Mouse (Mus musculus) heart, adult 2 months (tissue): Measurements from ENCODE around the gene Fads1. TPM values are rescaled to one million over a fixed set of nuclear protein-coding genes. Genes with fewer than 3 reads are reported as not detected.
A peak's percentile ranks its signal among the peaks of the same experiment; 100 is the strongest.

ENCODE experiments used
- DNase-seq, 2 experiments: peaks; one replicate each; pipeline ENCODE4 v3.0.0; 2021
- H3K27ac ChIP-seq: fragments of 200-600 bp; 2 replicates; pipeline ENCODE4 v1.8.1; 2022
- H3K27me3 ChIP-seq: fragments of 200-500 bp; 2 replicates; pipeline ENCODE4 v1.6.1; 2012; ENCODE audit warnings: mild to moderate bottlenecking, low read length, inconsistent platforms, mixed read lengths; ENCODE audit not compliant: control insufficient read depth, insufficient read depth
- H3K36me3 ChIP-seq: fragments of 200-500 bp; 2 replicates; pipeline ENCODE4 v1.6.1; 2012; ENCODE audit warnings: low read length, inconsistent platforms; ENCODE audit not compliant: control insufficient read depth, insufficient read depth
- H3K4me1 ChIP-seq: fragments of 200-500 bp; 2 replicates; pipeline ENCODE4 v1.6.1; 2011; ENCODE audit warnings: low read length; ENCODE audit not compliant: control insufficient read depth, insufficient read depth
- H3K4me3 ChIP-seq: fragments of 200-600 bp; 2 replicates; pipeline ENCODE4 v1.8.1; 2022
- H3K79me2 ChIP-seq: fragments of 200-500 bp; replicated peaks from 2 replicates; pipeline ENCODE4 v1.6.1; 2012; ENCODE audit warnings: mild to moderate bottlenecking, inconsistent platforms, low read length, moderate library complexity, mixed read lengths; ENCODE audit not compliant: control insufficient read depth, insufficient read depth
- H3K9ac ChIP-seq: fragments of 200-500 bp; 2 replicates; pipeline ENCODE4 v1.6.1; 2012; ENCODE audit warnings: low read depth, mild to moderate bottlenecking, control low read depth, inconsistent platforms, low read length, mixed read lengths
- CTCF ChIP-seq: fragments of 200-600 bp; IDR thresholded peaks from 2 replicates; pipeline ENCODE4 v1.8.1; 2022; ENCODE audit warnings: antibody characterized with exemption, mild to moderate bottlenecking, moderate library complexity
- EP300 ChIP-seq: fragments of 200-500 bp; IDR thresholded peaks from 2 replicates; pipeline ENCODE4 v1.6.1; 2011; ENCODE audit warnings: low read depth, low read length, control low read depth; ENCODE audit not compliant: insufficient read depth
- POLR2A ChIP-seq: fragments of 200-500 bp; IDR thresholded peaks from 2 replicates; pipeline ENCODE4 v1.6.1; 2011; ENCODE audit warnings: mild to moderate bottlenecking, low read depth, low read length, control low read depth; ENCODE audit not compliant: insufficient read depth
- WGBS: fragments of 180-500 bp; shearing (Covaris S2); methylation state at CpG from one replicate; pipeline ENCODE4 v1.1.7; 2018; 5-methylcytosine and 5-hydroxymethylcytosine counted together
- intact Hi-C: fragments of 180-260 bp; cut with DNase I; formaldehyde crosslinking; loops from one replicate; pipeline ENCODE4 v1.15.1; 2025
- polyA plus RNA-seq: library from polyadenylated mRNA; depleted of rRNA; stranded (reverse); fragments of >200 nt; gene quantifications from 2 replicates; pipeline ENCODE4 v1.2.3, GENCODE M21; 2012
- total RNA-seq, 2 experiments: library from RNA; stranded (reverse); gene quantifications; 2 replicates each; pipeline ENCODE4 v1.2.3; 2021

The Fads1 gene
- total and polyA plus RNA-seq, 3 experiments = 16.2 to 25.3 (median 24.2) TPM

GRCm38 (mm10) chr19:10189022-10189421, 6.3 kb downstream of the Fads1 start:
- H3K36me3 ChIP-seq = no peaks in the 10 kb centered on the region
- H3K27me3 ChIP-seq = no peaks in the 10 kb centered on the region
- intact Hi-C loops = loop anchor here (2.0 kb wide), 1 partner anchor 188 kb away; the partner anchor contains the start of genes Best1 and Rab3il1

GRCm38 (mm10) chr19:10189940-10190339, 7.3 kb downstream of the Fads1 start:
- H3K27ac ChIP-seq = no peak overlapping the region
- H3K4me3 ChIP-seq = no peak overlapping the region
- DNase-seq = no peak
- 93% methylated on average over 8 of the region's 8 CpGs for WGBS
- no peaks in the 10 kb centered on the region for H3K79me2 ChIP-seq
- H3K36me3 ChIP-seq = no peaks in the 10 kb centered on the region
- TF ChIP-seq EP300 = no peak
- no peak for TF ChIP-seq CTCF
- H3K9ac ChIP-seq = no peak overlapping the region
- intact Hi-C loops = loop anchor here (2.0 kb wide), 1 partner anchor 189 kb away; the partner anchor contains the start of genes Best1 and Rab3il1
- no peaks in the 10 kb centered on the region for H3K4me1 ChIP-seq
- H3K27me3 ChIP-seq = no peaks in the 10 kb centered on the region

More at GRCm38 (mm10) chr19:10189022-10189421, 6.3 kb downstream of the Fads1 start:
- Histone ChIP-seq H3K4me3 (no peak overlapping the region), H3K79me2 (no peaks in the 10 kb centered on the region), H3K4me1 (peaks cover 3% of the 10 kb centered on the region), H3K27ac (no peak overlapping the region), H3K9ac (no peak overlapping the region)
- WGBS = 92% methylated on average over 6 of the region's 6 CpGs
- TF ChIP-seq POLR2A (no peak), EP300 (no peak), CTCF (no peak)
- no peak for DNase-seq

- Histone ChIP-seq H3K79me2 (no peaks in the 10 kb centered on the region), H3K27me3 (no peaks in the 10 kb centered on the region), H3K27ac (no peak overlapping the region), H3K9ac (no peak overlapping the region), H3K4me3 (no peak overlapping the region), H3K36me3 (no peaks in the 10 kb centered on the region), H3K4me1 (no peaks in the 10 kb centered on the region)
- DNase-seq = peak; percentile 61 to 77
- intact Hi-C loops = no loop called here
- TF ChIP-seq POLR2A = no peak
- TF ChIP-seq EP300 = no peak
- peak; percentile 86 for TF ChIP-seq CTCF
- 29% methylated on average over 2 of the region's 2 CpGs for WGBS
Measured at GRCm38 (mm10) chr19:10190796-10191195, 8.1 kb downstream of the Fads1 start.

- DNase-seq = peak in 1 of 2 experiments; percentile 44
- intact Hi-C loops = no loop called here
- no peaks in the 10 kb centered on the region for H3K36me3 ChIP-seq
Measured at GRCm38 (mm10) chr19:10191326-10191725, 8.6 kb downstream of the Fads1 start.

GRCm38 (mm10) chr19:10194337-10194736, 11.6 kb downstream of the Fads1 start:
- Histone ChIP-seq H3K79me2 (no peaks in the 10 kb centered on the region), H3K36me3 (no peaks in the 10 kb centered on the region), H3K4me3 (no peak overlapping the region), H3K4me1 (no peaks in the 10 kb centered on the region), H3K9ac (no peak overlapping the region), H3K27ac (no peak overlapping the region), H3K27me3 (no peaks in the 10 kb centered on the region)
- no peak for DNase-seq
- TF ChIP-seq CTCF (no peak), POLR2A (no peak), EP300 (no peak)
- WGBS = 87% methylated on average over 11 of the region's 11 CpGs
- intact Hi-C loops = no loop called here

More at GRCm38 (mm10) chr19:10191326-10191725, 8.6 kb downstream of the Fads1 start:
- Histone ChIP-seq H3K27me3 (no peaks in the 10 kb centered on the region), H3K27ac (no peak overlapping the region), H3K9ac (no peak overlapping the region), H3K79me2 (no peaks in the 10 kb centered on the region), H3K4me1 (no peaks in the 10 kb centered on the region), H3K4me3 (no peak overlapping the region)
- TF ChIP-seq EP300 (no peak), CTCF (no peak), POLR2A (no peak)
- 57% methylated on average over 7 of the region's 7 CpGs for WGBS

GRCm38 (mm10) chr19:10195252-10195651, 12.6 kb downstream of the Fads1 start:
- Histone ChIP-seq H3K9ac (no peak overlapping the region), H3K27me3 (no peaks in the 10 kb centered on the region), H3K36me3 (no peaks in the 10 kb centered on the region), H3K27ac (no peak overlapping the region), H3K4me1 (no peaks in the 10 kb centered on the region), H3K79me2 (no peaks in the 10 kb centered on the region), H3K4me3 (no peak overlapping the region)
- intact Hi-C loops = loop anchor here (5.0 kb wide), 1 partner anchor 278 kb away; no protein-coding TSS in a partner anchor
- no peak for DNase-seq
- TF ChIP-seq POLR2A = no peak
- TF ChIP-seq EP300 = no peak
- TF ChIP-seq CTCF = no peak
- 62% methylated on average over 5 of the region's 5 CpGs for WGBS
